Mouse (Mus musculus): ENCODE results near the gene Hspa12a. TPM values are rescaled to one million over a fixed set of nuclear protein-coding genes. Genes with fewer than 3 reads are reported as not detected.

Gene Hspa12a
- polyA plus RNA-seq (2014; fragmentation: Illumina TruSeq; extraction: RNeasy Lipid Tissue Mini Kit (QIAGEN cat#74804); ENCODE audit: low read depth, low replicate concordance): 23.8 TPM

GRCm38 (mm10) chr19:58942841-58943828 lies at the start of gene Hspa12a, which contains the start of gene Eno4:
TSS of gene Hspa12a (minus strand) at chr19:58943654.
TSS of gene Eno4 (plus strand) at chr19:58943425.

GRCm38 (mm10) chr19:58794284-58794683 lies 149.2 kb downstream of the Hspa12a start, which contains the start of gene 1700019N19Rik:
TSS of gene 1700019N19Rik (minus strand) at chr19:58794461.

GRCm38 (mm10) chr19:58759423-58759822 lies 184.0 kb downstream of the Hspa12a start, which contains the start of gene Pnliprp2:
TSS of gene Pnliprp2 (plus strand) at chr19:58759719.

Other genes with a start within 250 kb of the Hspa12a start
- 0.30 TPM for gene Pnliprp1, start 214.8 kb downstream of the Hspa12a start, polyA plus RNA-seq (2014; fragmentation: Illumina TruSeq; extraction: RNeasy Lipid Tissue Mini Kit (QIAGEN cat#74804); ENCODE audit: low read depth, low replicate concordance)
- not detected for gene Pnliprp2, start 183.9 kb downstream of the Hspa12a start, polyA plus RNA-seq (2014; fragmentation: Illumina TruSeq; extraction: RNeasy Lipid Tissue Mini Kit (QIAGEN cat#74804); ENCODE audit: low read depth, low replicate concordance)
- 8.7 TPM for gene 1700019N19Rik, start 149.2 kb downstream of the Hspa12a start, polyA plus RNA-seq (2014; fragmentation: Illumina TruSeq; extraction: RNeasy Lipid Tissue Mini Kit (QIAGEN cat#74804); ENCODE audit: low read depth, low replicate concordance)
- gene Eno4, start 229 bp downstream of the Hspa12a start, polyA plus RNA-seq (2014; fragmentation: Illumina TruSeq; extraction: RNeasy Lipid Tissue Mini Kit (QIAGEN cat#74804); ENCODE audit: low read depth, low replicate concordance): 3.1 TPM
- gene Shtn1, start 132.4 kb upstream of the Hspa12a start, polyA plus RNA-seq (2014; fragmentation: Illumina TruSeq; extraction: RNeasy Lipid Tissue Mini Kit (QIAGEN cat#74804); ENCODE audit: low read depth, low replicate concordance): 8.7 TPM
- not detected for gene Vax1, start 226.4 kb upstream of the Hspa12a start, polyA plus RNA-seq (2014; fragmentation: Illumina TruSeq; extraction: RNeasy Lipid Tissue Mini Kit (QIAGEN cat#74804); ENCODE audit: low read depth, low replicate concordance)

All from adipose tissue, adult 10 weeks (tissue).